Mouse (Mus musculus) cerebellum, adult (tissue): ENCODE results near the gene Ccnd2.

Experiments used
- ATAC-seq: cut with Nextera tagmentation; 2 replicates; pipeline ENCODE4 v1.9.2; 2017; ENCODE audit warnings: mild to moderate bottlenecking, moderate library complexity, mixed read lengths; ENCODE audit not compliant: insufficient number of reproducible peaks, low FRiP score, low TSS enrichment

Gene Ccnd2

DNA sequence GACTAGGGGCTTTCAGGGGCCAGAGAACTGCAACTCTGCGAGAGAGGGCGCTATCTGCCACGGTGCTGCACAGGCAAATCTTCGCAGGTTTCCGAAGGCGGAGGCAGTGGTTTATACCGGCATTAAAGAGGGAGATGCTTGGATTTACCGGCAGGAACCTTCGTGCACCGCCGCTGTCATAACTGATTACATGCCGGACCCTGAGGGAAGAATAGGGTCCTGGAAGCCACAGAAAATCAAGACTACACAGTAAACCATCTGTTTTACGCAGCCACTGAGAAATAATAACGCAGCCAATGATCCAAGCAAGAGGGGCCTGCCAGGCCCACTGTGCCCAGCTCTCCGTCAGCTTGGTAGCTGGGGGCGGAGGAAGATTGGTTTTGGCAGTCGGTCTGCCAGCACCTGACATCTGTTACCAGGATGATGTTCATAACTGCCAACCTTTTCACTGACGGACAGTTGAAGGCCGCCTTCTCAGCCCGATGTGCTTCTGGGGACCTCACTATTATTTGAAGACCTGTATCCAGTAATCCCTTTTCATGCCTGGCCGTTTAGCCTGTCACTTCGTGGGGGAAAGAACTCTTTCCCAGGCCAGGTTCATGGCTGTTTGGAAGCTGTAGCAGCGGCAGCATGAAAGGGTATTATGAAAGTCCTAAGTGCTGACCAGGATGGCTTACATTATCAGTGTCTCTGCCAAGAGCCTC, 37.1 kb downstream of the Ccnd2 start:
- no peak for ATAC-seq

DNA sequence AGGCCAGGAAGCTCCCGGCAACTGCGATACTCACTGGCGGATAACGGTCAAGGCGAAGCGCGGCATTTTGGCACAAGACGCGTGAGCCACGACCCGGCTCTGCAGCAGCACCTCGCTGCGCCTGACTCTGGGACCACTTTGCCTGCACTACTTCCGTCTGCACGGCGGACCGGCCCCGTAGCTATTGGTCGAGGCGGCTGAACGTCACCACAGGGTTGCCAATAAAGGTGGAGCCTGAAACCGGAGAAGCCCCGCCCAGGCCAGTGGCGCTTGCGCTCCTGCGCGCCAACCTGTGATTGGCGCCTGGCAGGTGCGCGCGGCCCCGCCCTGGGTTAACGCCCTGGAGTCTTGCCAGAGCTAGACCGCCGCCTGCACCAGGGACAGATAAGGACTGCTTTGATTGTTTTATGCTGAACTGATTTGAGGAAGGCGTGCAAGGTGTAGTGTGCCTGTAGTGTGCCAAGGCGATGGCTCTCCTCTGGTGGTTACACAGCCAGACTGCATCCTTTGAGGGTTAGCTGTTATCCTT, 42.5 kb downstream of the Ccnd2 start, which contains the start of gene Tigar:
Gene Tigar (minus strand): TSS at position 156 of the 529 bp plus-strand sequence.
- ATAC-seq = peak; percentile 96

DNA sequence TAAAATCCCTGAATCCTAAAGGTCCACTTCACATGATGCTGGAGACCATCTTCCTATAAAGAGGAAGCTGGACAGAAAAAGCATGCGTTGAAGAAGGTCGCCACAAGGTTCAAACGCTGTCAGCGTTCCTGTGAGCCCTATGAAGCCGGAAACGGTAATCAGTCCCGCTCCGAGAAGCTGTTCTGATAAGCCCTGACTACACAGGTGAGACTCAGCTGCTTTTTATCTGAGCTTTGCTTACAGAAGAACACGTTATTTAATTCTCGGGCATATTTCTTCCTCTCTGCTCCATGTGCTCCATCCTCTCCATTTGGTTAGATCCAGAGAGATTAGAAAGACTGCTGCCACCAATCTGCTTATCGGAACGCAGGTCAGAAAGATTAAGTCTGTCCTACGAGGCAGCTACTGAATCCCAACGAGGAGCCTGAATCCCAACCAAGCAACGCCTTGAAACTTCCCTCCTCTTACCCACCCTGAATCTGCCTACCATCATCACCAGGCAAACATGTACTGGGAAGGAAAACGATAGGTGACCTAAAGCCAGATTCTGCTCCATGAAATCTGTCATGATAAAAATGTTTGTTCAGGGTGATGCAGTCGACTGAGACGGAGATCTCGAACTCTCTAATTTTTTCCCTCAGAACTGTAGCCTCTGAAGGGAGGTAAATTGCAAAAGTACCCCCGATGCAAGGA, 43.5 kb downstream of the Ccnd2 start:
- no peak for ATAC-seq

DNA sequence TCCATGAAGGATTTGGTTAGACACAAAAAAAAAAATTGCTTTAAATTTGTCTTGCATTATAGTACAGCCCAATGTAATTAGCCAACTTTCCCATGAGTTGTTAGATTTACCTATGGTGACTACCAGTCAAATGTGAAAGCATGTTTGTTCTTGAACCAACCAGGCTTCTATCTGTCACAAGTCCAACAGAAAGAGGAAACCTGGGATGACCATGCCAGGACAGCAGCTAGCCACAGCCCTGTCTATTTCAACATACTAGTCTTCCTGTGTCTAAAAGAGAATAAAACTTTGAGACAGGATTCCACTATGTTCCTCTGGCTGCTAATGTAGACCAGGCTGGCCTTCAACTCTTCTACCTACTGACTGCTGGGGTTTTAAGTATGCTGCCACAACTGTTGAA, 44.6 kb downstream of the Ccnd2 start:
- no peak for ATAC-seq

GRCm38 (mm10) chr6:127106726-127107125, 45.3 kb downstream of the Ccnd2 start:
- no peak for ATAC-seq

DNA sequence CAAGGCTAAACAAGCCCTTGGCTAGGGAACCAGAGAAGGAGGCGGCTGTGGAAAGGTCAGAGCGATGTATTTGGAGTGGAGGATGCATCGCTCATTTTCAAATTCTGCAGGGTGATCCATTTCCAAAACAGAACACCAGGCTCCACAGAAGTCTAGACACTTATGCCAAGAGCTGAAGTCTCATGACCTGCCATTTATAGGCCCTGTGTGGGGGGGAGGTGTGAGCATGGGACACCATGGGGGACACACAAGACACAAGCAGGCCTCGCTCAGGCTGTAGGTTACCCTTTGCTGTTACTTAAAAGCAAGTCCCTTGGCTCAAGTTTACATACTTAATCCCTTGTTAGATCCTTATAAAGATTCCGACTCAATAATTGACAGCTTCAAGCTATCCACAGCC, 45.8 kb downstream of the Ccnd2 start:
- no peak for ATAC-seq

DNA sequence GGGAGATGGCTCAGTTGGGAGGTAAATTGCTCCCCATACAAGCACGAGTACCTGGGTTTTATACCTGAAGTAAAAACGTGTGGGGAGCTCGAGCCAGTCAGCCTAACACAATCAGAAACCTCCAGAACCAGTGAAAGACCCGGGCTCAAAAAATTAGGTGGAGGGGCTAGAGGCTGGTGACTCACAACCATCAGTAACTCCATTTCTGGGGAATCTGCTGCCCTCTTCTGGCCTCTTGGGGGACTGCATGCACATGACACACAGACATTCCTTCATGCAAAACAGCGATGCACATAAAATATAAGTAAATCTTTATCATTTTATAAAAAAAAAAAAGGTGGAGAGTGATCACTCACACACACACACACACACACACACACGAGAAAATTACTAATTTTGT, 46.9 kb downstream of the Ccnd2 start:
- ATAC-seq = no peak

DNA sequence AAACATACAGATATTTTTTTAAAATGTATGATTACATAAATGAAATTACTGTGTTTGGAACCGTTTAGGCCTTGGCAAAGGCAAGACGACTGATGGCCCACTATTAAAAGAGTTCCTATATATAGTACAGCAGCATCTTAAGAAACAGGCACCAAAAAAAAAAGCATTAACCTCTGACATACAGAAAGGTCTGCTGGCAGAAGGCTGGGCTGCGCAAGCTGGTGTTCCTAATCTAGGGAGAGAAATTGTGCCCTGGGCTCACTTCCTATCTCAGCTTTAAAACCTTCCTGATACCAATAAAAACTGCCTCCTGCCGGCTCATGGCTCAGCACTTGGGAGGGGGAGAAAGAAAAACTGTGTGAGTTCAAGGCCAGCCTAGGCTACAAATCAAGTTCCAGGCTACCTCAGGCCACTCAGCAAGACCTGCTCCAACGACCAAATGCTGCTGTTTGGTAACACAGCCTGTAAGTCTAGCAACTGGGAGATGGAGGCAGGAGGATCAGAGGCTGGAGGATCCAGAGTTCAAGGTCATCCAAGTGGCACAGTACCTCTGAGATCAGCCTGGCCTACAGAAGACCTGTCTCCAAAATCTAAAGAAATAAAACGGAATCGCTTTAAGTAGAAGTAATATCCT, 47.5 kb downstream of the Ccnd2 start:
- ATAC-seq = no peak

GRCm38 (mm10) chr6:127103506-127104275, 48.3 kb downstream of the Ccnd2 start:
- ATAC-seq = no peak

- ATAC-seq = no peak
Measured at GRCm38 (mm10) chr6:127094565-127094964, 57.4 kb downstream of the Ccnd2 start.

- ATAC-seq = no peak
Measured at GRCm38 (mm10) chr6:127086739-127087138, 65.3 kb downstream of the Ccnd2 start.

DNA sequence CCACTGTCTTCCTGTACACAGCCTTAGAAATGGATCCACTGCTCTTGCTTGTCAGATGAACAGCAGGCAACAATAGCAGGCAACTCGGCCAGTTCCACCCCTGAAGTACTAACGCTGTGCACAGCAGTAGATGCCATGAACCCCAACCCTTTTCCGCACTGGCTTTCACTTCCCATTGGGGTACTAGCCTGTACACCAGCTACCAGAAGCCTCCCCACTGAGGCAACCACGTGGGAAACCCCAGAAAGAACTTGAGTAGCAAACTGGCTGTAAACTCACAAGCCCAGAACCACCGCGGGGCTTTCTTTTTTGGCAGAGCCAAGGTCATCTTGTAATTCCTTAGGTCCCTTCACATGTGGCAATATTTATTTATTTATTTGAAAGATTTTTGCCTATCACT, 70.2 kb downstream of the Ccnd2 start:
- ATAC-seq = no peak

- ATAC-seq = peak; percentile 90
Measured at GRCm38 (mm10) chr6:127079867-127080731, 71.9 kb downstream of the Ccnd2 start.
